Mouse (Mus musculus) left cerebral cortex, adult 9 months (tissue): ENCODE measurements around the gene Th.

Experiments used
- DNase-seq, 2 experiments: peaks; one replicate each; pipeline ENCODE4 v3.0.0; 2022; ENCODE audit warnings: low spot score in 2 of 2

Th gene

GRCm38 (mm10) chr7:142901774-142902173 lies 29.2 kb downstream of the Th start:
- DNase-seq: no peak

- DNase-seq: no peak
These were observed 31.1 kb downstream of the Th start for GRCm38 (mm10) chr7:142899872-142900271.

- no peak for DNase-seq
These were observed 33.5 kb downstream of the Th start for GRCm38 (mm10) chr7:142897471-142897870.

DNA sequence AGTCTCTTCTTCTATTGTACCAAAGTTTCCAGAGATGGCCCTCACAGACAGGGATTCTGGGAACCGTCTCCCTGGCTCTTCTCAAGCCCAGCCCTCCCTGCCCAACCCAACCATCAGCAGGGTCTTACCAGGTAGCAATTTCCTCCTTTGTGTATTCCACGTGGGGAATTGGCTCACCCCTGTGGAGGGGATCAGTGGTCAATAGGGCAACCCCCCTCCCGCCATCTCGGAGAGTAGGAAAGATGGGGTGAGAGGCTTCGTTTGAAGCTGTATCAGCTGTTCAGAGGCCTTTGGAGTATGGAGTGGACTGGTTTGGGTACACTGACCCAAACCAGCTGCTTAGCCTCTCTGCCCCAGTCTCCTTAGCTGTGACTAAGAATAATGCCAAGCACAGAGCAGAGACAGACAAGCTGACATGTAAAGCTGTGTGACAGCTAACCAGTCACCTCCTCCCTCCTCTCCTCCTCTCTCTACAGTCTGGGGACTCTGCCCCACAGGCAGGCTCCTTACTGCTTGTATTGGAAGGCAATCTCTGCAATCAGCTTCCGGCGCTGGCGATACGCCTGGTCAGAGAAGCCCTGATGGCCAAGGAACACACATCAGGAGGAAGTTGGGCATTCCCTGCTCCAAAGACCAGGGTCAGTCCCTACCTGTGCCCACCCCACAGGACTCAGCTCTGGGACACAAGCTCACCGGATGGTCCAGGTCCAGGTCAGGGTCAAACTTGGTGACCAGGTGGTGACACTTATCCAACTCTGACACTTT lies 34.8 kb downstream of the Th start:
- no peak for DNase-seq

- no peak for DNase-seq
These were observed 35.6 kb downstream of the Th start for GRCm38 (mm10) chr7:142895223-142895840.

GRCm38 (mm10) chr7:142894669-142895068 lies 36.3 kb downstream of the Th start:
- DNase-seq: peak; percentile 39 to 87

- no peak for DNase-seq
These were observed 36.9 kb downstream of the Th start for GRCm38 (mm10) chr7:142893721-142894639.

DNA sequence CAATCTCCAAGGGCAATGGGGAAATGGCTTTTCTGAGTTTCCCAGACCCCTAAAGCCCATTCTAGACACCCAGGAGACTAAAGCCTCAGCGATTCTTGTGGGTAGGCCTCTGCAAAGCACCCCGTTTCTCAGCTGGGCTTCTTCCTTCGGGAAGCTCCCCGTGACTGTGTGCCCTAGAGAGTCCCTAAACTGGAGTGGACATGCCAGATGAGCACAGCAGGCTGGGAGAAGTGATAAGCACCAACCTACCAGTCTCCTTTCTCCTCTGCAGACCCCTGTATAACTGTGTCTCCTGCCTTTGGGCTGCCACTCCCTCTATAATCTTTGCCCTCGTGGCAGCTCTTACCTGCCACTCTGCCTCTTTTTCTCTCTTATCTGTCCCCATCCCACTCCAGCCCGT lies 37.6 kb downstream of the Th start:
- no peak for DNase-seq

GRCm38 (mm10) chr7:142869419-142870163 lies 61.3 kb downstream of the Th start:
- DNase-seq: no peak

DNA sequence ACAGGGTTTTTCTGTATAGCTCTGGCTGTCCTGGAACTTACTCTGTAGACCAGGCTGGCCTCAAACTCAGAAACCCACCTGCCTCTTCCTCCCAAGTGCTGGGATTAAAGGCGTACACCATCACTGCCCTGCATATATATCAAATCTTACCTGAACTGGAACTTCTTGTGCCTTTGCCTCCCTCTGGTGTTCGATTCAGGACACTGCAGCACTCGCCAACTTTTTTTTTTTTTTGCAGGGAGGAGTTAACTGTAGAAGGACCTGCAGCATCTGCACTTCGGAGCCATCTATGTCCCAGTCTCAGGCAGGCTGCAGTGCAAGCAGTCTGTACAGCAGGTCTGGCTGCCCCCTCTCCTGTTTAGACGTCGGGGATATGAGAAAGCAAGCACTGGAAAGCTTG lies 80.2 kb downstream of the Th start:
- peak in 1 of 2 experiments; percentile 49 for DNase-seq
